In the genomic region with DNA sequence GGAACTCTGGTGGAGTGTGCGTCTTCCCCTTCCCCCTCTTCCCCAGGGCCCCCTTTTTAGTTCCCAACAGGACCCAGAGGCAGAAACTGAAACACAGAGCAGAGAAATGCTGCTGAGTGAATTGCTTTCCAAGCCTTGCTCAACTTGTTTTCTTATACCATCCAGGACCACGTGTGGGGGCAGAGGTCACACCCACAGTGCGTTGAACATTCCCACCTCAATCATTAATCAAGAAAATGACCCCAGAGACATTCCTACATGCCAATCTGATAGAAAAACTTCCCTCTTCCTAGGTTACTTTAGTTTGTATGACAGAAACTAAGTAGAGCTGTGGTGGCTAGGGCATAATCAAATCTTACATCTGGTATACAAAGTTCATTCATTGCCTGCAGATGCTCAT, we compare ENCODE assay signal across 20 mouse cellular contexts.
A peak's percentile ranks its signal among the peaks of the same experiment; 100 is the strongest.
DNase-seq lines count a peak whose midpoint lies in the region; ATAC-seq and TF ChIP-seq lines count a peak whose summit lies in the region.
"Had no signal": no experiment of that assay in that cellular context is flagged by ENCODE, and none has a peak within 500 bp of the region (broad histone marks: within the 10 kb centered on the region; RNA-seq: fewer than 3 reads in every experiment).

No protein-coding gene starts in this region.

- WGBS in kidney, postnatal 0 days: 26% methylated on average over 3 of the region's 3 CpGs
- WGBS in forebrain, embryonic 13.5 days: 77% methylated on average over 3 of the region's 3 CpGs

- no peak for TF ChIP-seq CTCF in kidney, postnatal 0 days (IDR thresholded peaks at IDR 0.05; ENCODE audit: low read depth)

- H3K27me3 ChIP-seq in kidney, postnatal 0 days (ENCODE audit: insufficient read depth, low read length): no peaks in the 10 kb centered on the region
- no peaks in the 10 kb centered on the region for H3K27me3 ChIP-seq in forebrain, embryonic 13.5 days
- H3K27me3 ChIP-seq: embryonic facial prominence, embryonic 12.5 days had no signal

- H3K4me2 ChIP-seq in kidney, postnatal 0 days (ENCODE audit: low read length): no peak overlapping the region
- H3K4me2 ChIP-seq in forebrain, embryonic 13.5 days: no peak overlapping the region
- H3K4me2 ChIP-seq: embryonic facial prominence, embryonic 12.5 days had no signal

- H3K27ac ChIP-seq in kidney, postnatal 0 days: no peak overlapping the region
- no peak overlapping the region for H3K27ac ChIP-seq in forebrain, embryonic 13.5 days
- H3K27ac ChIP-seq: embryonic facial prominence, embryonic 10.5 days; embryonic facial prominence, embryonic 12.5 days had no signal

- H3K9ac ChIP-seq in kidney, postnatal 0 days (ENCODE audit: low read depth, low read length): no peak overlapping the region
- no peak overlapping the region for H3K9ac ChIP-seq in forebrain, embryonic 13.5 days
- H3K9ac ChIP-seq: embryonic facial prominence, embryonic 12.5 days had no signal

- H3K4me3 ChIP-seq in kidney, postnatal 0 days (replicated peaks; ENCODE audit: low read depth, low read length): no peak overlapping the region
- no peak overlapping the region for H3K4me3 ChIP-seq in forebrain, embryonic 13.5 days
- H3K4me3 ChIP-seq: embryonic facial prominence, embryonic 10.5 days; embryonic facial prominence, embryonic 12.5 days had no signal

- no peaks in the 10 kb centered on the region for H3K9me3 ChIP-seq in kidney, postnatal 0 days (replicated peaks; ENCODE audit: low read length)
- H3K9me3 ChIP-seq in forebrain, embryonic 13.5 days (replicated peaks): no peaks in the 10 kb centered on the region
- H3K9me3 ChIP-seq: embryonic facial prominence, embryonic 10.5 days; embryonic facial prominence, embryonic 12.5 days had no signal

- H3K4me1 ChIP-seq in kidney, postnatal 0 days (replicated peaks; ENCODE audit: insufficient read depth, low read length): no peaks in the 10 kb centered on the region
- no peaks in the 10 kb centered on the region for H3K4me1 ChIP-seq in forebrain, embryonic 13.5 days
- H3K4me1 ChIP-seq: embryonic facial prominence, embryonic 10.5 days; embryonic facial prominence, embryonic 12.5 days had no signal

- peak; percentile 59 for ATAC-seq in kidney, postnatal 0 days (replicated peaks; ENCODE audit: low FRiP score, low read depth)
- no peak for ATAC-seq in forebrain, embryonic 13.5 days
- ATAC-seq: activated CD4-positive, CD25-positive, alpha-beta regulatory T cell, adult 4 months; forebrain, embryonic 14.5 days; forebrain, embryonic 16.5 days had no signal

- peak; percentile 19 for DNase-seq in kidney, postnatal 0 days (ENCODE audit: low spot score)
- no peak for DNase-seq in kidney, postnatal 14 days
- DNase-seq in embryo, embryonic 11 days: peak; percentile 27
- peak; percentile 69 for DNase-seq in mesoderm, embryonic 11.5 days (ENCODE audit: low read depth, low spot score)
- no peak for DNase-seq in adrenal gland, adult 8-10 months
- DNase-seq in layer of hippocampus, adult 9-11 months: no peak
- DNase-seq: adrenal gland, postnatal 10 days; adrenal gland, postnatal 25 days; cerebellum, adult 11 months; cerebellum, adult 18-20 months; cerebellum, adult 8-10 months; cerebellum, adult 9-11 months; cerebellum, postnatal 14 days; cerebellum, postnatal 36 days had no signal

- H3K36me3 ChIP-seq in kidney, postnatal 0 days (ENCODE audit: insufficient read depth, low read length): no peaks in the 10 kb centered on the region
- H3K36me3 ChIP-seq in forebrain, embryonic 13.5 days (ENCODE audit: poor library complexity, severe bottlenecking): no peaks in the 10 kb centered on the region
- H3K36me3 ChIP-seq: embryonic facial prominence, embryonic 10.5 days; embryonic facial prominence, embryonic 12.5 days had no signal

Comparison
In these comparisons a context has a peak if more than half of its experiments do, and no peak if none do; other contexts are left out.
1. DNase-seq: peak in kidney, postnatal 0 days (single experiment), embryo, embryonic 11 days (single experiment) and mesoderm, embryonic 11.5 days (single experiment); none in kidney, postnatal 14 days (single experiment), adrenal gland, adult 8-10 months (single experiment) and layer of hippocampus, adult 9-11 months (single experiment).